8 mouse cellular contexts compared by ENCODE assay signal in genomic region chr2:167924803-167925604, GRCm38 (mm10). TPM values are rescaled to one million over a fixed set of nuclear protein-coding genes. Genes with fewer than 3 reads are reported as not detected.
DNase-seq lines count a peak whose midpoint lies in the region; ATAC-seq and TF ChIP-seq lines count a peak whose summit lies in the region.

No protein-coding gene starts in this region.

- dilution Hi-C loops in CH12.LX (cut with MboI; ENCODE audit: extremely low pct_ligation_motif_present, extremely low pct_unique_long_range_greater_than_20kb, low sequenced_read_pairs): no loop called here

- no peaks in the 10 kb centered on the region for H3K9me3 ChIP-seq in CH12.LX (replicated peaks; ENCODE audit: low read length)
- H3K9me3 ChIP-seq in forebrain, embryonic 13.5 days (replicated peaks): no peaks in the 10 kb centered on the region
- H3K9me3 ChIP-seq in heart, postnatal 0 days (replicated peaks; ENCODE audit: control insufficient read depth, low read length): no peaks in the 10 kb centered on the region
- H3K9me3 ChIP-seq in liver, embryonic 14.5 days (ENCODE audit: control insufficient read depth, low read length): no peaks in the 10 kb centered on the region
- H3K9me3 ChIP-seq in stomach, embryonic 15.5 days: no peaks in the 10 kb centered on the region

- peak overlapping the region; percentile 43 for H3K9ac ChIP-seq in CH12.LX (ENCODE audit: insufficient read depth, low read depth)
- H3K9ac ChIP-seq in forebrain, embryonic 13.5 days: peak overlapping the region; percentile 63
- H3K9ac ChIP-seq in heart, postnatal 0 days (replicated peaks; ENCODE audit: low read depth, low read length): peak overlapping the region; percentile 54
- H3K9ac ChIP-seq in liver, embryonic 14.5 days (replicated peaks): peak overlapping the region; percentile 5
- H3K9ac ChIP-seq in stomach, embryonic 15.5 days: peak overlapping the region; percentile 39; the same call in 1 of the 2 replicates

- peak; percentile 95 for DNase-seq in CH12.LX (ENCODE audit: extremely low read depth)
- DNase-seq in heart, postnatal 0 days (ENCODE audit: low spot score): peak; percentile 86
- peak; percentile 92 to 95 for DNase-seq in kidney, postnatal 36 days
- peak; percentile 54 to 70 (median 57) for DNase-seq in liver, embryonic 14.5 days (ENCODE audit: low read depth in 3 of 3, low spot score in 3 of 3)
- peak; percentile 67 for DNase-seq in neural tube, embryonic 10.5 days (ENCODE audit: extremely low spot score, low spot score)

- peak overlapping the region; percentile 80 for H3K27ac ChIP-seq in CH12.LX (ENCODE audit: insufficient read depth, low read depth)
- peak overlapping the region; percentile 45; the same call in 1 of the 2 replicates for H3K27ac ChIP-seq in forebrain, embryonic 13.5 days
- peak overlapping the region; percentile 77 for H3K27ac ChIP-seq in heart, postnatal 0 days (ENCODE audit: low read depth)
- H3K27ac ChIP-seq in liver, embryonic 14.5 days: no peak overlapping the region
- H3K27ac ChIP-seq in stomach, embryonic 15.5 days: peak overlapping the region; percentile 92

- peak overlapping the region; percentile 72 for H3K4me2 ChIP-seq in CH12.LX (ENCODE audit: insufficient read depth, low read depth, poor library complexity, severe bottlenecking)
- peak overlapping the region; percentile 79 for H3K4me2 ChIP-seq in forebrain, embryonic 13.5 days
- peak overlapping the region; percentile 79 for H3K4me2 ChIP-seq in heart, postnatal 0 days (ENCODE audit: low read depth, low read length)
- peak overlapping the region; percentile 57 for H3K4me2 ChIP-seq in liver, embryonic 14.5 days (ENCODE audit: low read depth)
- H3K4me2 ChIP-seq in stomach, embryonic 15.5 days: peak overlapping the region; percentile 87

- peaks cover 25 to 64% of the 10 kb centered on the region in 2 experiments for H3K4me1 ChIP-seq in CH12.LX (ENCODE audit: control insufficient read depth in 1 of 2, insufficient read depth in 2 of 2)
- peaks cover 12% of the 10 kb centered on the region for H3K4me1 ChIP-seq in forebrain, embryonic 13.5 days
- H3K4me1 ChIP-seq in heart, postnatal 0 days (ENCODE audit: control insufficient read depth, insufficient read depth): peaks cover 13% of the 10 kb centered on the region
- peaks cover 0 to 4% of the 10 kb centered on the region in 2 experiments; a peak in 2 of 4 replicates for H3K4me1 ChIP-seq in liver, embryonic 14.5 days (replicated peaks; ENCODE audit: control insufficient read depth in 2 of 2, insufficient read depth in 2 of 2, low read length in 1 of 2)
- H3K4me1 ChIP-seq in stomach, embryonic 15.5 days: no peaks in the 10 kb centered on the region

- TF ChIP-seq POLR2A in CH12.LX (IDR thresholded peaks at IDR 0.05; ENCODE audit: low read depth, low read length): peak; percentile 56; the same call in 1 of the 2 replicates

- no peaks in the 10 kb centered on the region for H3K27me3 ChIP-seq in CH12.LX (replicated peaks)
- H3K27me3 ChIP-seq in forebrain, embryonic 13.5 days: no peaks in the 10 kb centered on the region
- H3K27me3 ChIP-seq in heart, postnatal 0 days (ENCODE audit: control insufficient read depth, insufficient read depth, low read length): no peaks in the 10 kb centered on the region
- H3K27me3 ChIP-seq in liver, embryonic 14.5 days (ENCODE audit: control insufficient read depth, insufficient read depth, low read length): no peaks in the 10 kb centered on the region
- H3K27me3 ChIP-seq in stomach, embryonic 15.5 days (replicated peaks): no peaks in the 10 kb centered on the region

- peak overlapping the region in 2 of 3 experiments; percentile 25 for H3K4me3 ChIP-seq in CH12.LX (replicated peaks in 1 of 3; ENCODE audit: low read depth in 2 of 3, low read length in 2 of 3, poor library complexity in 1 of 3)
- H3K4me3 ChIP-seq in forebrain, embryonic 13.5 days: peak overlapping the region; percentile 43
- peak overlapping the region; percentile 43 for H3K4me3 ChIP-seq in heart, postnatal 0 days (ENCODE audit: low read depth, low read length)
- H3K4me3 ChIP-seq in liver, embryonic 14.5 days (ENCODE audit: insufficient read depth in 1 of 2, low read depth in 2 of 2, low read length in 2 of 2): peak overlapping the region; percentile 35 to 61
- peak overlapping the region; percentile 44 for H3K4me3 ChIP-seq in stomach, embryonic 15.5 days (replicated peaks)

- TF ChIP-seq CTCF in CH12.LX (conservative IDR thresholded peaks at IDR 0.05 in 1 of 2, IDR thresholded peaks at IDR 0.05 in 1 of 2; ENCODE audit: low read depth in 2 of 2, low read length in 2 of 2): peak; percentile 20 to 56; a peak in 2 of 4 replicates
- TF ChIP-seq CTCF in heart, postnatal 0 days (IDR thresholded peaks at IDR 0.05; ENCODE audit: low read depth): no peak
- TF ChIP-seq CTCF in liver, embryonic 14.5 days (IDR thresholded peaks at IDR 0.05; ENCODE audit: low read depth): peak; percentile 44; the same call in 1 of the 2 replicates

- ATAC-seq in cerebellum, adult (ENCODE audit: insufficient number of reproducible peaks, low FRiP score, low TSS enrichment): peak; percentile 60
- peak; percentile 66 for ATAC-seq in forebrain, embryonic 13.5 days
- ATAC-seq in heart, postnatal 0 days (ENCODE audit: insufficient read depth, low read depth): peak; percentile 81
- peak; percentile 74 for ATAC-seq in liver, embryonic 14.5 days (ENCODE audit: insufficient read depth)
- ATAC-seq in stomach, embryonic 15.5 days (ENCODE audit: insufficient read depth, low FRiP score, low read depth): peak; percentile 77

- peak; percentile 30; the same call in 1 of the 2 replicates for TF ChIP-seq RAD21 in CH12.LX (IDR thresholded peaks at IDR 0.05; ENCODE audit: low read depth, low read length)

- peak; percentile 66 for TF ChIP-seq EP300 in CH12.LX (IDR thresholded peaks at IDR 0.05; ENCODE audit: low read length)
- no peak for TF ChIP-seq EP300 in heart, postnatal 0 days (IDR thresholded peaks at IDR 0.05; ENCODE audit: low read depth)
- no peak for TF ChIP-seq EP300 in liver, embryonic 14.5 days (IDR thresholded peaks at IDR 0.05; ENCODE audit: low read depth)

- 3% methylated on average over 29 of the region's 29 CpGs for WGBS in forebrain, embryonic 13.5 days
- WGBS in heart, postnatal 0 days: 4% methylated on average over 29 of the region's 29 CpGs
- WGBS in liver, embryonic 14.5 days (ENCODE audit: insufficient replicate concordance): 2% methylated on average over 29 of the region's 29 CpGs
- WGBS in stomach, embryonic 15.5 days: 2% methylated on average over 29 of the region's 29 CpGs

- in situ Hi-C loops in CH12.LX (cut with MboI; ENCODE audit: low pct_ligation_motif_present, low pct_unique_long_range_greater_than_20kb, low sequenced_read_pairs): no loop called here

- H3K79me2 ChIP-seq in CH12.LX (replicated peaks; ENCODE audit: control insufficient read depth, extremely low read depth, insufficient read depth, poor library complexity, severe bottlenecking): no peaks in the 10 kb centered on the region

- no peaks in the 10 kb centered on the region for H3K36me3 ChIP-seq in CH12.LX (replicated peaks in 1 of 2; ENCODE audit: control insufficient read depth in 1 of 2, insufficient read depth in 1 of 2, low read length in 1 of 2)
- H3K36me3 ChIP-seq in forebrain, embryonic 13.5 days (ENCODE audit: poor library complexity, severe bottlenecking): no peaks in the 10 kb centered on the region
- no peaks in the 10 kb centered on the region for H3K36me3 ChIP-seq in heart, postnatal 0 days (replicated peaks; ENCODE audit: control insufficient read depth, insufficient read depth, low read length)
- H3K36me3 ChIP-seq in liver, embryonic 14.5 days (replicated peaks; ENCODE audit: control insufficient read depth, insufficient read depth, low read depth): no peaks in the 10 kb centered on the region
- no peaks in the 10 kb centered on the region for H3K36me3 ChIP-seq in stomach, embryonic 15.5 days

TF ChIP-seq in CH12.LX, 34 proteins besides CTCF, POLR2A, EP300 and RAD21 (continues in another document):
- no peak for TF ChIP-seq ZMIZ1 (IDR thresholded peaks at IDR 0.05; ENCODE audit: low read depth, low read length)
- peak; percentile 74 for TF ChIP-seq SIN3A (IDR thresholded peaks at IDR 0.05; ENCODE audit: low read length)
- peak; percentile 27; the same call in 1 of the 2 replicates for TF ChIP-seq JUN (IDR thresholded peaks at IDR 0.05; ENCODE audit: insufficient read depth, low read depth, low read length)
- no peak for TF ChIP-seq ZC3H11A (IDR thresholded peaks at IDR 0.05; ENCODE audit: low read depth, low read length)
- TF ChIP-seq ZKSCAN1 (IDR thresholded peaks at IDR 0.05; ENCODE audit: borderline replicate concordance, low read depth, low read length): no peak
- TF ChIP-seq CHD2 (IDR thresholded peaks at IDR 0.05; ENCODE audit: low read length): peak; percentile 70; the same call in 1 of the 2 replicates
- TF ChIP-seq TBP (conservative IDR thresholded peaks at IDR 0.05; ENCODE audit: low read depth, low read length): peak; percentile 48; the same call in 1 of the 2 replicates
- peak; percentile 94 for TF ChIP-seq MYC (IDR thresholded peaks at IDR 0.05; ENCODE audit: low read depth, low read length)
- TF ChIP-seq USF1 (IDR thresholded peaks at IDR 0.05; ENCODE audit: low read depth, low read length): peak; percentile 85
- TF ChIP-seq KAT2A (IDR thresholded peaks at IDR 0.05; ENCODE audit: insufficient replicate concordance, low read length): no peak
- TF ChIP-seq JUND (conservative IDR thresholded peaks at IDR 0.05; ENCODE audit: low read depth, low read length): 0 out of 2 replicates have a peak, but pooled peaks have one; percentile 36
- TF ChIP-seq MAFK (IDR thresholded peaks at IDR 0.05; ENCODE audit: insufficient replicate concordance, low read length): no peak
- TF ChIP-seq UBTF (IDR thresholded peaks at IDR 0.05; ENCODE audit: low read depth, low read length): 0 out of 2 replicates have a peak, but pooled peaks have one; percentile 82
- TF ChIP-seq TCF12 (IDR thresholded peaks at IDR 0.05; ENCODE audit: low read depth, low read length): peak; percentile 63
- peak; percentile 82 for TF ChIP-seq USF2 (conservative IDR thresholded peaks at IDR 0.05; ENCODE audit: low read depth, low read length)
- TF ChIP-seq ZNF384 (IDR thresholded peaks at IDR 0.05; ENCODE audit: low read depth, low read length): no peak
- TF ChIP-seq IRF4 (IDR thresholded peaks at IDR 0.05; ENCODE audit: low read depth, low read length): peak; percentile 88

RNA-seq across cellular contexts. Expression of gene Ptpn1, which starts 6.9 kb away (rescaled TPM):
- 77.6 and 90.0 TPM in 2 replicates for total RNA-seq in CH12.LX (2012; rRNA removed)
- total RNA-seq in CH12.LX (2014; rRNA removed): 69.8 and 78.5 TPM in 2 replicates
- 131 and 139 TPM in 2 replicates for polyA plus RNA-seq in CH12.LX (2012; ENCODE audit: insufficient read length, low read depth)
- polyA plus RNA-seq in forebrain, embryonic 13.5 days (2015; fragmentation: Nextera tagmentation; extraction: Ambion mirVana): 94.4 and 104 TPM in 2 replicates
- total RNA-seq in heart, postnatal 0 days (2014; rRNA removed; ENCODE audit: low replicate concordance): 22.0 and 28.8 TPM in 2 replicates
- 36.5 and 37.9 TPM in 2 replicates for polyA plus RNA-seq in heart, postnatal 0 days (2015; fragmentation: Nextera tagmentation; extraction: Ambion mirVana)
- polyA plus RNA-seq in liver, embryonic 14.5 days (2012; rRNA removed): 8.6 and 10.0 TPM in 2 replicates
- polyA plus RNA-seq in liver, embryonic 14.5 days (2014; fragmentation: Nextera tagmentation; extraction: Ambion mirVana): 24.3 and 26.3 TPM in 2 replicates
- polyA plus RNA-seq in stomach, embryonic 15.5 days (2015; fragmentation: Nextera tagmentation; extraction: Ambion mirVana): 52.8 and 54.8 TPM in 2 replicates

Comparison
In these comparisons a context has a peak if more than half of its experiments do, and no peak if none do; other contexts are left out.
1. H3K9ac ChIP-seq: peak in every context shown above with its lines; median percentile 63 in forebrain, embryonic 13.5 days; 54 in heart, postnatal 0 days; 43 in CH12.LX; 39 in stomach, embryonic 15.5 days; 5 in liver, embryonic 14.5 days.